Mouse (Mus musculus) E14TG2a.4 (cell line): ENCODE results near the gene Pou2f2.

Experiments
- CTCF ChIP-seq: conservative IDR thresholded peaks from 2 replicates; pipeline ENCODE4 v1.5.1; 2014; ENCODE audit warnings: low read length
- NANOG ChIP-seq: IDR thresholded peaks from 2 replicates; pipeline ENCODE4 v1.6.1; 2014; ENCODE audit warnings: borderline replicate concordance, low read length, mixed read lengths
- POU5F1 ChIP-seq: IDR thresholded peaks from 2 replicates; pipeline ENCODE4 v1.6.1; 2014; ENCODE audit warnings: low read length, borderline replicate concordance

GRCm38 (mm10) chr7:25141761-25142160 lies 37.8 kb downstream of the Pou2f2 start:
- TF ChIP-seq CTCF (no peak), POU5F1 (no peak), NANOG (no peak)
